Mouse (Mus musculus) heart, postnatal 0 days (tissue): ENCODE results near the gene Cyp1a2.

Source experiments
- CTCF ChIP-seq: IDR thresholded peaks from 2 replicates; pipeline ENCODE4 v1.5.1; 2016; ENCODE audit warnings: antibody characterized with exemption, control low read depth, low read depth
- EP300 ChIP-seq: IDR thresholded peaks from 2 replicates; pipeline ENCODE4 v1.6.1; 2016; ENCODE audit warnings: antibody characterized with exemption, low read depth

- TF ChIP-seq CTCF (no peak), EP300 (no peak)
These were observed 34.9 kb upstream of the Cyp1a2 start for GRCm38 (mm10) chr9:57718408-57718807.
